In genomic region chr14:47233602-47234001, GRCm38 (mm10) we compare ENCODE assay signal across 22 mouse cellular contexts. TPM values are rescaled to one million over a fixed set of nuclear protein-coding genes. Genes with fewer than 3 reads are reported as not detected.
DNase-seq lines count a peak whose midpoint lies in the region; ATAC-seq lines count a peak whose summit lies in the region.
"Had no signal": no experiment of that assay in that cellular context is flagged by ENCODE, and none has a peak within 500 bp of the region (broad histone marks: within the 10 kb centered on the region; RNA-seq: fewer than 3 reads in every experiment).

No protein-coding gene starts in this region.

- H3K27ac ChIP-seq in liver, embryonic 11.5 days (ENCODE audit: low read depth, low read length), result no peak overlapping the region
- H3K27ac ChIP-seq: hindbrain, embryonic 12.5 days; intestine, embryonic 15.5 days; midbrain, embryonic 12.5 days; neural tube, embryonic 15.5 days had no signal

- H3K27me3 ChIP-seq in liver, embryonic 11.5 days (replicated peaks; ENCODE audit: control insufficient read depth, insufficient read depth, low read length), result no peaks in the 10 kb centered on the region
- H3K27me3 ChIP-seq: CH12.LX; hindbrain, embryonic 12.5 days; intestine, embryonic 15.5 days; midbrain, embryonic 12.5 days; neural tube, embryonic 15.5 days had no signal

- 43% methylated on average over 2 of the region's 2 CpGs for WGBS in liver, embryonic 11.5 days

- DNase-seq in heart, adult 11 months, result peak; percentile 7
- no peak for DNase-seq in heart, postnatal 14 days
- peak; percentile 27 for DNase-seq in spleen, adult 12 weeks (ENCODE audit: low spot score)
- DNase-seq in spleen, adult 18-20 months, result no peak
- DNase-seq in liver, embryonic 11.5 days (ENCODE audit: low spot score), result no peak
- no peak for DNase-seq in kidney, adult 11 months
- no peak for DNase-seq in layer of hippocampus, postnatal 25 days (ENCODE audit: extremely low spot score in 1 of 2, low spot score in 1 of 2)
- DNase-seq: adrenal gland, postnatal 14 days; cerebellum, adult 9-10 months; left cerebral cortex, postnatal 4 days; lung, adult 18-20 months; lung, postnatal 36 days; right cerebral cortex, postnatal 25 days; thymus, adult 2 months had no signal

- H3K9ac ChIP-seq in liver, embryonic 11.5 days (ENCODE audit: low read depth, low read length), result no peak overlapping the region
- H3K9ac ChIP-seq: hindbrain, embryonic 12.5 days; intestine, embryonic 15.5 days; midbrain, embryonic 12.5 days; neural tube, embryonic 15.5 days had no signal

- H3K4me3 ChIP-seq in liver, embryonic 11.5 days (ENCODE audit: low read depth, low read length), result no peak overlapping the region
- H3K4me3 ChIP-seq: hindbrain, embryonic 12.5 days; intestine, embryonic 15.5 days; midbrain, embryonic 12.5 days; neural tube, embryonic 15.5 days had no signal

- no peaks in the 10 kb centered on the region; the same call in 1 of the 2 replicates for H3K36me3 ChIP-seq in liver, embryonic 11.5 days (ENCODE audit: control insufficient read depth, insufficient read depth, low read length)
- H3K36me3 ChIP-seq: hindbrain, embryonic 12.5 days; intestine, embryonic 15.5 days; midbrain, embryonic 12.5 days; neural tube, embryonic 15.5 days had no signal

- intact Hi-C loops in heart, postnatal 14 days (cut with DNase I), result no loop called here

- peaks cover 3% of the 10 kb centered on the region; the same call in 1 of the 2 replicates for H3K4me1 ChIP-seq in liver, embryonic 11.5 days (replicated peaks; ENCODE audit: control insufficient read depth, insufficient read depth, low read length)
- H3K4me1 ChIP-seq: hindbrain, embryonic 12.5 days; intestine, embryonic 15.5 days; midbrain, embryonic 12.5 days; neural tube, embryonic 15.5 days had no signal

- no peak overlapping the region for H3K4me2 ChIP-seq in liver, embryonic 11.5 days
- H3K4me2 ChIP-seq: hindbrain, embryonic 12.5 days; intestine, embryonic 15.5 days; midbrain, embryonic 12.5 days; neural tube, embryonic 15.5 days had no signal

- H3K9me3 ChIP-seq in liver, embryonic 11.5 days (ENCODE audit: control insufficient read depth, low read length), result peaks cover 3% of the 10 kb centered on the region; the same call in 1 of the 2 replicates
- H3K9me3 ChIP-seq: hindbrain, embryonic 12.5 days; intestine, embryonic 15.5 days had no signal

- ATAC-seq in liver, embryonic 11.5 days (replicated peaks; ENCODE audit: low FRiP score), result peak; percentile 78
- peak; percentile 96 for ATAC-seq in megakaryocyte-erythroid progenitor cell, adult 5-6 weeks (replicated peaks; ENCODE audit: low FRiP score, low TSS enrichment, poor library complexity, severe bottlenecking)
- ATAC-seq: activated CD4-positive, CD25-positive, alpha-beta regulatory T cell, adult 4 months; forebrain, embryonic 16.5 days; intestine, embryonic 15.5 days had no signal

RNA-seq across cellular contexts. Expression of gene Wdhd1, which starts 43.1 kb away (rescaled TPM):
- total RNA-seq in heart, postnatal 14 days (2021), result 1 to 10 TPM; 1.5 to 2.0 TPM
- polyA plus RNA-seq in liver, embryonic 11.5 days (2014; fragmentation: Nextera tagmentation; extraction: Ambion mirVana), result 65.7 and 68.8 TPM in 2 replicates
- 89.1 and 89.8 TPM in 2 replicates for total RNA-seq in megakaryocyte-erythroid progenitor cell, adult 5-6 weeks (2014; fragmentation: Nextera tagmentation)
- total RNA-seq in megakaryocyte-erythroid progenitor cell, adult 5-6 weeks (2017), result 121 and 169 TPM in 2 replicates
- 1 to 10 TPM; 5.1 to 5.4 TPM for total RNA-seq in layer of hippocampus, postnatal 25 days (2021)

RNA-seq across cellular contexts. Expression of gene Socs4, which starts 43.1 kb away (rescaled TPM):
- 10 to 100 TPM; 16.3 to 20.0 TPM for total RNA-seq in heart, postnatal 14 days (2021)
- polyA plus RNA-seq in liver, embryonic 11.5 days (2014; fragmentation: Nextera tagmentation; extraction: Ambion mirVana), result 4.6 and 4.8 TPM in 2 replicates
- 26.8 and 39.5 TPM in 2 replicates for total RNA-seq in megakaryocyte-erythroid progenitor cell, adult 5-6 weeks (2014; fragmentation: Nextera tagmentation)
- total RNA-seq in megakaryocyte-erythroid progenitor cell, adult 5-6 weeks (2017), result 20.5 and 25.6 TPM in 2 replicates
- total RNA-seq in layer of hippocampus, postnatal 25 days (2021), result 10 to 100 TPM; 11.1 TPM

RNA-seq across cellular contexts. Expression of gene Gch1, which starts 44.4 kb away (rescaled TPM):
- total RNA-seq in heart, postnatal 14 days (2021), result 1 to 10 TPM; 8.0 to 8.1 TPM
- polyA plus RNA-seq in liver, embryonic 11.5 days (2014; fragmentation: Nextera tagmentation; extraction: Ambion mirVana), result 3.4 TPM in 2 replicates
- total RNA-seq in megakaryocyte-erythroid progenitor cell, adult 5-6 weeks (2014; fragmentation: Nextera tagmentation), result 1.9 and 4.1 TPM in 2 replicates
- total RNA-seq in megakaryocyte-erythroid progenitor cell, adult 5-6 weeks (2017), result 2.6 and 3.5 TPM in 2 replicates
- 1 to 10 TPM; 1.5 to 1.8 TPM for total RNA-seq in layer of hippocampus, postnatal 25 days (2021)

Comparison
In these comparisons a context has a peak if more than half of its experiments do, and no peak if none do; other contexts are left out.
1. DNase-seq: peak in heart, adult 11 months (single experiment) and spleen, adult 12 weeks (single experiment); none in heart, postnatal 14 days (0 of 2), spleen, adult 18-20 months (0 of 2), liver, embryonic 11.5 days (single experiment), kidney, adult 11 months (single experiment) and layer of hippocampus, postnatal 25 days (0 of 2).
2. RNA of gene Wdhd1, which starts 43.1 kb away (total RNA-seq): 89.1 to 169 TPM in megakaryocyte-erythroid progenitor cell, adult 5-6 weeks; 5.1 to 5.4 TPM in layer of hippocampus, postnatal 25 days and 1.5 to 2.0 TPM in heart, postnatal 14 days; every median in the first group is over 10 times any median in the second.